Mouse (Mus musculus): ENCODE data around the gene Iars2. TPM values are rescaled to one million over a fixed set of nuclear protein-coding genes. Genes with fewer than 3 reads are reported as not detected.
A peak's percentile ranks its signal among the peaks of the same experiment; 100 is the strongest.

The Iars2 gene
- 27.7 and 30.6 TPM in 2 replicates for polyA plus RNA-seq (2016; fragmentation: Nextera tagmentation; extraction: Ambion mirVana)

- Histone ChIP-seq H3K36me3 (replicated peaks) (peaks cover 32% of the 10 kb centered on the region), H3K27ac (peak within 1 kb of the TSS; percentile 96), H3K27me3 (ENCODE audit: poor library complexity, severe bottlenecking) (no peaks in the 10 kb centered on the region), H3K4me3 (peak within 1 kb of the TSS; percentile 95), H3K4me1 (peaks cover 41% of the 10 kb centered on the region), H3K9me3 (no peaks in the 10 kb centered on the region)
- DNase-seq (ENCODE audit: extremely low spot score, low spot score) = peak; percentile 93
- under 1% methylated on average over 76 of the region's 76 CpGs for WGBS
These were observed at the start of gene Iars2 for GRCm38 (mm10) chr1:185328721-185329610. TSS of gene Iars2 (minus strand) at chr1:185329396.

DNA sequence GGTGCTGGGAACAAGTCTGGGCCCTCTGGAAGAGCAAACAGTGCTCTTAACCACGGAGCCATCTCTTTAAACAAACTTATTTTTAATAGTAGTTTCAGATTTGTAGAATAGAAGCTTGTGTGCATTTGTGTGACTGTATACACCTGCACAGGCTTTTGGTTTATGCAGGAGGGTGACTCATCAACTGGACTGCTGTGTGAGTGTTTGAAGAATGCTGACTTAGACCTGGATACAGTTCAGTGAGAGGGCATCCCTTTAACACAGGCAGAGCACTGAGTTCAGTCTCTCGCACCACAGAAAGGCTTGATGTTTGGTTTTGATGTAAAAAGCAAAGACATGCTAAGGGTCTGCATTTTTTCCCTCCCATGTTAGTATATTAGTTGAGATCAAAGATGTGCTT is 48.2 kb upstream of the Iars2 start:
- Histone ChIP-seq H3K36me3 (replicated peaks) (peaks cover 100% of the 10 kb centered on the region), H3K4me1 (no peaks in the 10 kb centered on the region), H3K4me3 (no peak overlapping the region), H3K27me3 (ENCODE audit: poor library complexity, severe bottlenecking) (no peaks in the 10 kb centered on the region), H3K27ac (no peak overlapping the region), H3K9me3 (no peaks in the 10 kb centered on the region)
- DNase-seq (ENCODE audit: extremely low spot score, low spot score) = no peak
- 88% methylated on average over 2 of the region's 2 CpGs for WGBS

DNA sequence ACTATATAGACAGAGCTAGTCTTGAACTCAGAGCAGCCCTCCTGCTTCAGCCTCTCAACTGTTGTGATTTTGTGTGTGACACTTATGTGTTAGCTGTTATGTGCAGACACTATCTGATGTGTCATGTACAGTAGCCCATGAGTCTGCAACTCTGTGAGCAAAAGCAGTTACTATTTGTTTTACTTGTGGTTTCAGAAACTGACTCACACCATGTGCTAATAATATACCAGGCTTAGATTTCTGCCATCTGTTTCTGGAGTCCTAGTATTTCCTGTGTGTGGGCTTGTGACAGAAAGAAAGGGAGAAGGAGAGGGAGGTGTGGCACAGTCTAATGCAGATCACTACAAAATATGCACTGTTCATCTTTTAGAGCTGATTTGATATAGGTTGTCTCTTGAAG is 47.2 kb upstream of the Iars2 start:
- Histone ChIP-seq H3K9me3 (no peaks in the 10 kb centered on the region), H3K4me3 (no peak overlapping the region), H3K27me3 (ENCODE audit: poor library complexity, severe bottlenecking) (no peaks in the 10 kb centered on the region), H3K27ac (no peak overlapping the region), H3K36me3 (replicated peaks) (peaks cover 100% of the 10 kb centered on the region), H3K4me1 (no peaks in the 10 kb centered on the region)
- no peak for DNase-seq (ENCODE audit: extremely low spot score, low spot score)

- Histone ChIP-seq H3K27me3 (ENCODE audit: poor library complexity, severe bottlenecking) (no peaks in the 10 kb centered on the region), H3K9me3 (no peaks in the 10 kb centered on the region), H3K4me1 (peaks cover 7% of the 10 kb centered on the region), H3K4me3 (no peak overlapping the region), H3K36me3 (replicated peaks) (peaks cover 78% of the 10 kb centered on the region), H3K27ac (no peak overlapping the region)
- WGBS = 91% methylated on average over 6 of the region's 6 CpGs
- DNase-seq (ENCODE audit: extremely low spot score, low spot score) = no peak
These were observed 40.8 kb upstream of the Iars2 start for GRCm38 (mm10) chr1:185369979-185370378.

DNA sequence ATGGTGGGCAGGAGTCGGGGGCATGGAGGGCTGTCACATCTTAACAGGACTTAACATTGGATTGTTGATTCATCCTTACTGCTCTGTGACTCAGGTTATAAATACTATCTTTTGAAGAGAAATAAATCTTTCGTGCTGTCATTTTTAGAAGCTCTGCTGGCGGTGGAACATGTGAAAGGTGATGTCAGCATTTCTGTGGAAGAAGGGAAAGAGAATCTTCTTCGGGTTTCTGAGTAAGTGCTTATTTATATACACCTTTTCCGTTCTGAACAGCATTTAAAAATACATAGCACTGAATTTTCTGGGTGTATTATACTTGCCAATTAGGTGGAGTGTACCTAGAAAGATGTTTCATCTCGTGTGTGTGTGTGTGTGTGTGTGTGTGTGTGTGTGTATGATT is 38.2 kb upstream of the Iars2 start:
- Histone ChIP-seq H3K27ac (no peak overlapping the region), H3K36me3 (replicated peaks) (peaks cover 55% of the 10 kb centered on the region), H3K4me3 (no peak overlapping the region), H3K9me3 (no peaks in the 10 kb centered on the region), H3K27me3 (ENCODE audit: poor library complexity, severe bottlenecking) (no peaks in the 10 kb centered on the region), H3K4me1 (peaks cover 21% of the 10 kb centered on the region)
- whole genome bisulfite sequencing = 91% methylated on average over 6 of the region's 6 CpGs
- no peak for DNase-seq (ENCODE audit: extremely low spot score, low spot score)

- H3K36me3 ChIP-seq (replicated peaks) = peaks cover 26% of the 10 kb centered on the region
- H3K4me3 ChIP-seq = peak overlapping the region; percentile 99
- peak overlapping the region; percentile 95; the same call in 1 of the 2 replicates for H3K27ac ChIP-seq
- peaks cover 28% of the 10 kb centered on the region for H3K4me1 ChIP-seq
- DNase-seq (ENCODE audit: extremely low spot score, low spot score) = no peak
- WGBS = 53% methylated on average over 6 of the region's 6 CpGs
- H3K27me3 ChIP-seq (ENCODE audit: poor library complexity, severe bottlenecking) = no peaks in the 10 kb centered on the region
- no peaks in the 10 kb centered on the region for H3K9me3 ChIP-seq
These were observed 35.0 kb upstream of the Iars2 start for GRCm38 (mm10) chr1:185364183-185364540.

- H3K4me1 ChIP-seq = peaks cover 28% of the 10 kb centered on the region
- peak overlapping the region; percentile 95 for H3K27ac ChIP-seq
- DNase-seq (ENCODE audit: extremely low spot score, low spot score) = peak; percentile 47
- no peaks in the 10 kb centered on the region for H3K9me3 ChIP-seq
- peaks cover 23% of the 10 kb centered on the region for H3K36me3 ChIP-seq (replicated peaks)
- WGBS = 6% methylated on average over 22 of the region's 22 CpGs
- no peaks in the 10 kb centered on the region for H3K27me3 ChIP-seq (ENCODE audit: poor library complexity, severe bottlenecking)
- H3K4me3 ChIP-seq = peak overlapping the region; percentile 99
These were observed 34.5 kb upstream of the Iars2 start for GRCm38 (mm10) chr1:185363526-185364182.

- Histone ChIP-seq H3K4me1 (peaks cover 28% of the 10 kb centered on the region), H3K9me3 (no peaks in the 10 kb centered on the region), H3K27me3 (ENCODE audit: poor library complexity, severe bottlenecking) (no peaks in the 10 kb centered on the region), H3K4me3 (peak within 1 kb of the TSS; percentile 99), H3K36me3 (replicated peaks) (peaks cover 23% of the 10 kb centered on the region), H3K27ac (peak within 1 kb of the TSS; percentile 95)
- under 1% methylated on average over 92 of the region's 92 CpGs for WGBS
- DNase-seq (ENCODE audit: extremely low spot score, low spot score) = peak; percentile 100
These were observed 33.7 kb upstream of the Iars2 start, which contains the start of gene Eprs for GRCm38 (mm10) chr1:185362677-185363520. TSS of gene Eprs (plus strand) at chr1:185363044.

GRCm38 (mm10) chr1:185358211-185358610 is 29.0 kb upstream of the Iars2 start:
- Histone ChIP-seq H3K36me3 (replicated peaks) (peaks cover 50% of the 10 kb centered on the region), H3K27me3 (ENCODE audit: poor library complexity, severe bottlenecking) (no peaks in the 10 kb centered on the region), H3K27ac (no peak overlapping the region), H3K9me3 (no peaks in the 10 kb centered on the region), H3K4me3 (no peak overlapping the region), H3K4me1 (peaks cover 7% of the 10 kb centered on the region)
- no peak for DNase-seq (ENCODE audit: extremely low spot score, low spot score)
- WGBS = 87% methylated on average over 4 of the region's 4 CpGs

DNA sequence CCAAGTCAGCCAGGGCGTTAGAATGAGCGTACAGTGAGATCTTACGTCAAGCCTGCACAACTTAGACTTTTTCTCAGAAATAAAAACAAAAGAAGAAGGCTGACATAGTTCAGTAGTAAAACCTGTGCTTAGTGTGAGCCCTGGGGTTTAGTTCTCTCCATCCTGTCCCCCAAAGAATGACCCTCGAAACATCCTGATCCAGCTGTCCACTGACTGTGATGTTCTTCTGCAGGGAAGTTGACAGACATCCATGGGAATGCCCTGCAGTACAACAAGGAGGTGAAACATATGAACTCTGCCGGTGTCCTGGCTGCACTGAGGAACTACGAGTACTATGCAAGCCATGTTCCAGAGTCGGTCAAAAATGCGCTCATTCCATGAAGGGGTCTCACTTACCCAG is 27.1 kb upstream of the Iars2 start:
- Histone ChIP-seq H3K4me3 (no peak overlapping the region), H3K9me3 (no peaks in the 10 kb centered on the region), H3K27ac (no peak overlapping the region), H3K27me3 (ENCODE audit: poor library complexity, severe bottlenecking) (no peaks in the 10 kb centered on the region), H3K4me1 (no peaks in the 10 kb centered on the region), H3K36me3 (replicated peaks) (peaks cover 70% of the 10 kb centered on the region)
- 94% methylated on average over 8 of the region's 8 CpGs for WGBS
- DNase-seq (ENCODE audit: extremely low spot score, low spot score) = no peak

GRCm38 (mm10) chr1:185354731-185355130 is 25.5 kb upstream of the Iars2 start:
- Histone ChIP-seq H3K4me3 (no peak overlapping the region), H3K9me3 (no peaks in the 10 kb centered on the region), H3K27ac (no peak overlapping the region), H3K27me3 (ENCODE audit: poor library complexity, severe bottlenecking) (no peaks in the 10 kb centered on the region), H3K36me3 (replicated peaks) (peaks cover 85% of the 10 kb centered on the region), H3K4me1 (no peaks in the 10 kb centered on the region)
- no peak for DNase-seq (ENCODE audit: extremely low spot score, low spot score)
- WGBS = 91% methylated on average over 4 of the region's 4 CpGs

GRCm38 (mm10) chr1:185353351-185353750 is 24.2 kb upstream of the Iars2 start:
- Histone ChIP-seq H3K4me1 (no peaks in the 10 kb centered on the region), H3K36me3 (replicated peaks) (peaks cover 96% of the 10 kb centered on the region), H3K4me3 (no peak overlapping the region), H3K27me3 (ENCODE audit: poor library complexity, severe bottlenecking) (no peaks in the 10 kb centered on the region), H3K9me3 (no peaks in the 10 kb centered on the region), H3K27ac (no peak overlapping the region)
- DNase-seq (ENCODE audit: extremely low spot score, low spot score) = no peak
- 97% methylated on average over 8 of the region's 8 CpGs for WGBS
